Mouse (Mus musculus) forebrain, embryonic 12.5 days (tissue): Measurements from ENCODE around the gene Gins1. TPM values are rescaled to one million over a fixed set of nuclear protein-coding genes. Genes with fewer than 3 reads are reported as not detected.
"Not testable (repeated sequence)": the region's sequence is repeated elsewhere in the genome, so short reads cannot be mapped to it uniquely, and the experiment has no call there.

Experiments used
- ATAC-seq: fragments of 200-750 bp; cut with Nextera tagmentation; 2 replicates; pipeline ENCODE4 v1.8.0; 2017; ENCODE audit warnings: moderate TSS enrichment; ENCODE audit not compliant: low FRiP score
- H3K27ac ChIP-seq: fragments of 300-500 bp; sonication (generic); 2 replicates; pipeline ENCODE4 v1.5.1; 2016; ENCODE audit warnings: mild to moderate bottlenecking
- H3K27me3 ChIP-seq: fragments of 300-500 bp; sonication (generic); 2 replicates; pipeline ENCODE4 v1.6.1; 2016; ENCODE audit warnings: mild to moderate bottlenecking
- H3K36me3 ChIP-seq: fragments of 300-500 bp; sonication (generic); replicated peaks from 2 replicates; pipeline ENCODE4 v1.6.1; 2016; ENCODE audit warnings: mild to moderate bottlenecking
- H3K4me1 ChIP-seq: fragments of 300-500 bp; sonication (generic); 2 replicates; pipeline ENCODE4 v1.6.1; 2016
- H3K4me2 ChIP-seq: fragments of 300-500 bp; sonication (generic); 2 replicates; pipeline ENCODE4 v1.6.1; 2016; ENCODE audit warnings: mild to moderate bottlenecking, moderate library complexity
- H3K4me3 ChIP-seq: fragments of 300-500 bp; sonication (generic); replicated peaks from 2 replicates; pipeline ENCODE4 v1.5.1; 2016; ENCODE audit warnings: mild to moderate bottlenecking
- H3K9ac ChIP-seq: fragments of 300-500 bp; sonication (generic); 2 replicates; pipeline ENCODE4 v1.6.1; 2016; ENCODE audit warnings: mild to moderate bottlenecking
- H3K9me3 ChIP-seq: fragments of 300-500 bp; sonication (generic); 2 replicates; pipeline ENCODE4 v1.6.1; 2016
- WGBS: fragments of 180-500 bp; shearing (Covaris S2); methylation state at CpG from one replicate; pipeline ENCODE4 v1.1.7; 2016; 5-methylcytosine and 5-hydroxymethylcytosine counted together
- polyA plus RNA-seq: library from polyadenylated mRNA; unstranded; fragments of >200 nt; fragmentation: Nextera tagmentation; extraction: Ambion mirVana; gene quantifications from 2 replicates; pipeline ENCODE4 v1.2.1, GENCODE M21; 2016

Gins1 gene
- polyA plus RNA-seq, 1 experiment from 2014 or later = 66.8 TPM

DNA sequence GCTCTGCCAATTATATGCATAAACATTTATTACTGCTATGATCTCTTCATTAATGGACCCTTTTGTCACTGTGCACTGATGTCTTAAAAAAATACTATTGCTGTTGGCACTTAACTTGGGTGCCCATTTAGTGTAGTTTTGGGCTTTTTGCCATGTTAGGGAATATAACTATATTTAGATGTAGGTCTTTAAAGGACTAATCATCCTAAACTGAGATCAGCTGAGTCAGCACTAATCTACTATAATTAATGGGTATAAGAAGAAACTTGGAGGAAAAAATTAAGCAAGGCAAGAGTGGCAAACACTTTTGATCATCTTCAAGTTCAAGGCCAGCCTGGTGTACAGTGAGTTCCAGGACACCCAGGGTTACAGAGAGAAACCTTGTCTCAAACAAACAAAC is 18.9 kb upstream of the Gins1 start:
- Histone ChIP-seq H3K4me1 (no peaks in the 10 kb centered on the region), H3K27me3 (no peaks in the 10 kb centered on the region), H3K27ac (no peak overlapping the region), H3K36me3 (no peaks in the 10 kb centered on the region; the same call in 1 of the 2 replicates), H3K9me3 (no peaks in the 10 kb centered on the region), H3K4me2 (no peak overlapping the region), H3K9ac (no peak overlapping the region), H3K4me3 (no peak overlapping the region)
- ATAC-seq = no peak

- Histone ChIP-seq H3K9me3 (no peaks in the 10 kb centered on the region), H3K4me2 (no peak overlapping the region), H3K4me3 (no peak overlapping the region), H3K4me1 (no peaks in the 10 kb centered on the region), H3K27me3 (no peaks in the 10 kb centered on the region), H3K36me3 (no peaks in the 10 kb centered on the region; the same call in 1 of the 2 replicates), H3K9ac (no peak overlapping the region), H3K27ac (no peak overlapping the region)
- WGBS = 83% methylated on average over 2 of the region's 2 CpGs
- no peak for ATAC-seq
Measured at GRCm38 (mm10) chr2:150887370-150887769, 17.8 kb upstream of the Gins1 start.

DNA sequence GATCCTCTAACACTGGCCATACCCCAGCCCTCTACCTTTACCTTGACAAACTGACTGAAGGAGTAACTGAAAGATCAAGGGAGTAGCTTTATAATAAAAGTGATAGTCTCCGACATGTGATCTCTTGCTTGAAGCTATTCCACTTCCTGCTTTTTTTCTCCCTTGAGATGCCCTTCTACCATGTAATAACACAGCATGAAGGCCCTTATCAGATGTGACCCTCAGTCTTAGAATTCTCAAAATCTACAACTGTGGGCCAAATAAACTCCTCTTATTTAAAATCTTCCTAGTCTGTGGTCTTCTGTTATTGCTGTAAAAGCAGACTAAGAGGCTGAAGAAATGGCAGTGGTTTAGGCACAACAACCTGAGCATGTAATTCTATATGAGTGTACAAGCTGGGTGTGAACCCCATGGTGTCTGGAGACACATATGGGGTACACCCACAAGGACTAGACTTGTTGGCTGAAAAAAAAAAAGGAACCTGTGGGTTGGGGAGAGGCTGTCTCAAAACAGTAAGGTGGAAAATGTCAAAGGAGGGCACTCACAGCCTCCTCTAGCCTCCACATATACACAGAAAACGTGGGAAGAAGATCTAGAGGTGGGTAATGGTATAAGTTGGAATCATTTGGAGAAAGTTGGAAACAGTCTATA is 10.5 kb upstream of the Gins1 start:
- Histone ChIP-seq H3K9me3 (no peaks in the 10 kb centered on the region), H3K4me3 (no peak overlapping the region), H3K9ac (no peak overlapping the region), H3K4me2 (no peak overlapping the region), H3K27me3 (no peaks in the 10 kb centered on the region), H3K27ac (no peak overlapping the region), H3K36me3 (no peaks in the 10 kb centered on the region), H3K4me1 (no peaks in the 10 kb centered on the region)
- WGBS = 94% methylated on average over 2 of the region's 2 CpGs
- no peak for ATAC-seq

- no peaks in the 10 kb centered on the region; the same call in 1 of the 2 replicates for H3K36me3 ChIP-seq
- no peaks in the 10 kb centered on the region for H3K9me3 ChIP-seq
- no peak overlapping the region for H3K9ac ChIP-seq
- no peak for ATAC-seq
- H3K4me3 ChIP-seq = no peak overlapping the region
- H3K4me2 ChIP-seq = no peak overlapping the region
- no peaks in the 10 kb centered on the region for H3K27me3 ChIP-seq
- H3K4me1 ChIP-seq = no peaks in the 10 kb centered on the region
- WGBS = 83% methylated on average over 7 of the region's 7 CpGs
- no peak overlapping the region for H3K27ac ChIP-seq
Measured at GRCm38 (mm10) chr2:150895691-150896252, 9.4 kb upstream of the Gins1 start.

DNA sequence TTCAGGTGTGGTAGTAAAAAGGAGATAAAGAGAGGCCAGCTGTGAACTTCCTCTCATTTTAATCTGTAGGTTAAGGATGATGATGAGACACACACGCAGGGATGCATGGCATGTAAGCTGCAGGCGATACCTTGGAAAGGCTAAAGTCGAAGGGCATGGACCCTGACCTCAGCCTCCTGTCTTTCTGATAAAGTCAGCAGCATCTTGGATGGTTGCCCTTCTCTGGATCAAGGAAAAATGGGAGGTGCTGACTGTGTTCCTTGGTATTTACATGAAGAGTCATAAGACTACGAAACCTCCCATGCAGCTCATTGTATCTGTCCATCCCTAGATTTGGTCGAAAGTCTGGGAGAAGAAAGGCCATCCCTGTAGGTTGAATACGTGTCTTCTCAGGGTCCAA is 4.9 kb upstream of the Gins1 start:
- no peak overlapping the region for H3K27ac ChIP-seq
- H3K27me3 ChIP-seq = no peaks in the 10 kb centered on the region
- no peak overlapping the region for H3K4me3 ChIP-seq
- 94% methylated on average over 6 of the region's 6 CpGs for WGBS
- no peak for ATAC-seq
- H3K4me2 ChIP-seq = no peak overlapping the region
- no peaks in the 10 kb centered on the region; the same call in 1 of the 2 replicates for H3K36me3 ChIP-seq
- no peaks in the 10 kb centered on the region for H3K9me3 ChIP-seq
- H3K4me1 ChIP-seq = peaks cover 19% of the 10 kb centered on the region
- no peak overlapping the region for H3K9ac ChIP-seq

- Histone ChIP-seq H3K4me3 (no peak overlapping the region), H3K4me1 (peaks cover 19% of the 10 kb centered on the region), H3K9ac (no peak overlapping the region), H3K27me3 (no peaks in the 10 kb centered on the region), H3K4me2 (0 out of 2 replicates have a peak overlapping the region, but pooled peaks have one; percentile 1), H3K36me3 (no peaks in the 10 kb centered on the region; the same call in 1 of the 2 replicates), H3K9me3 (no peaks in the 10 kb centered on the region), H3K27ac (no peak overlapping the region)
- WGBS = 90% methylated on average over 8 of the region's 8 CpGs
- no peak for ATAC-seq
Measured at GRCm38 (mm10) chr2:150902347-150902746, 2.9 kb upstream of the Gins1 start.

GRCm38 (mm10) chr2:150904272-150904935 is 796 bp upstream of the Gins1 start, which contains the start of gene Abhd12:
TSS of gene Abhd12 (minus strand) at chr2:150904741.
- peak within 1 kb of the TSS; percentile 88 for H3K27ac ChIP-seq
- under 1% methylated on average over 71 of the region's 72 CpGs for WGBS

GRCm38 (mm10) chr2:150908881-150909280 is 3.7 kb downstream of the Gins1 start:
- not testable (repeated sequence) for H3K9ac ChIP-seq, H3K36me3 ChIP-seq, ATAC-seq, H3K9me3 ChIP-seq, H3K4me1 ChIP-seq, H3K27me3 ChIP-seq, H3K27ac ChIP-seq
- H3K4me3 ChIP-seq = peak overlapping the region; percentile 66
- H3K4me2 ChIP-seq = peak overlapping the region; percentile 64
- WGBS = 51% methylated on average over 6 of the region's 6 CpGs

More at GRCm38 (mm10) chr2:150904272-150904935, 796 bp upstream of the Gins1 start, which contains the start of gene Abhd12:
- ATAC-seq = peak; percentile 99
- Histone ChIP-seq H3K4me1 (peaks cover 19% of the 10 kb centered on the region), H3K9me3 (no peaks in the 10 kb centered on the region), H3K4me3 (peak within 1 kb of the TSS; percentile 90), H3K9ac (peak within 1 kb of the TSS; percentile 93), H3K4me2 (peak within 1 kb of the TSS; percentile 82), H3K27me3 (no peaks in the 10 kb centered on the region), H3K36me3 (no peaks in the 10 kb centered on the region; the same call in 1 of the 2 replicates)

GRCm38 (mm10) chr2:150909429-150910039 is 4.3 kb downstream of the Gins1 start:
- Histone ChIP-seq H3K4me2 (peak overlapping the region; percentile 64), H3K4me1 (peaks cover 7% of the 10 kb centered on the region), H3K36me3 (0 out of 2 replicates have a peak, but pooled peaks cover 2% of the 10 kb centered on the region), H3K27me3 (no peaks in the 10 kb centered on the region), H3K9ac (peak overlapping the region; percentile 69), H3K4me3 (peak overlapping the region; percentile 66), H3K27ac (peak overlapping the region; percentile 92), H3K9me3 (no peaks in the 10 kb centered on the region)
- WGBS = under 1% methylated on average over 35 of the region's 35 CpGs
- peak; percentile 94 for ATAC-seq

GRCm38 (mm10) chr2:150910295-150910881 is 5.2 kb downstream of the Gins1 start:
- no peaks in the 10 kb centered on the region for H3K27me3 ChIP-seq
- H3K9me3 ChIP-seq = no peaks in the 10 kb centered on the region
- peak; percentile 24 for ATAC-seq
- peak overlapping the region; percentile 64 for H3K4me2 ChIP-seq
- H3K4me3 ChIP-seq = peak overlapping the region; percentile 66
- H3K4me1 ChIP-seq = peaks cover 7% of the 10 kb centered on the region
- no peak overlapping the region; the same call in 1 of the 2 replicates for H3K27ac ChIP-seq
- 0 out of 2 replicates have a peak, but pooled peaks cover 2% of the 10 kb centered on the region for H3K36me3 ChIP-seq
- 55% methylated on average over 7 of the region's 10 CpGs for WGBS
- H3K9ac ChIP-seq = peak overlapping the region; percentile 69

DNA sequence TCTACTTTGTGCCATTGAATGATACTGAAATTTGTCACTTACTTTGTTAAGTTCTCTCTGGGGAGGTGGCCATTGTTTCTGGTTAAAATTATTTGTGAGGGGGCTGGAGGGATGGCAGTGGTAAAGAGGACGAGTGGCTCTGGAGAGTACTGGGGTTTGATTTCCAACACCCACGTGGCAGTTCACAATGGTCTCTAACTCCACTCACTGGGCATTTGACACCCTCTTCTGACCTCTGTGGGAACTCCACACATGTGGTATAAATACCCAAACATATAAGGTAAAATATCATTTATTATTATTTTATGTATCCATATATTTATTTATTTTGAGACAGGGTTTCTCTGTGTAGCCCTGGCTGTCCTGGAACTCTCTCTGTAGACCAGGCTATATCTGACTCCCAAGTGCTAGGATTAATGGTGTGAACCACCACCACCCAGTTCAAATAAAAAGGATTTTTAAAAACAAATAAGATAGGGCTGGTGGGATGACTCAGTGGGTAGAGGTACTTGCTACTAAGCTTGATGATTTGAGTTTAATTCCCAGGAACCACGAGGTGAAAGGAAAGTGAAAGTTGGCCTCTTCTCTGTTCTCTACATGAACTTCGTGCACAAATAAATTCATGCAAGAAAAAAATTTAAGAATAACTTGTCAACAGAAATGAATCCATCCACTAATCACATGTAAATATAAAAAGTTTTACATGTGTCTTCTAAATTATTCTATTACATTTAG is 9.7 kb downstream of the Gins1 start:
- H3K27me3 ChIP-seq = no peaks in the 10 kb centered on the region
- H3K27ac ChIP-seq = no peak overlapping the region
- no peak for ATAC-seq
- no peak overlapping the region for H3K4me2 ChIP-seq
- H3K9ac ChIP-seq = no peak overlapping the region
- 81% methylated on average over 4 of the region's 4 CpGs for WGBS
- H3K4me1 ChIP-seq = peaks cover 7% of the 10 kb centered on the region
- no peak overlapping the region for H3K4me3 ChIP-seq
- no peaks in the 10 kb centered on the region for H3K9me3 ChIP-seq
- peaks cover 29% of the 10 kb centered on the region for H3K36me3 ChIP-seq
